Mouse (Mus musculus): ENCODE results near the gene Tnfsf4. TPM values are rescaled to one million over a fixed set of nuclear protein-coding genes. Genes with fewer than 3 reads are reported as not detected.

The Tnfsf4 gene
- polyA plus RNA-seq, 1 experiment, result not detected

DNA sequence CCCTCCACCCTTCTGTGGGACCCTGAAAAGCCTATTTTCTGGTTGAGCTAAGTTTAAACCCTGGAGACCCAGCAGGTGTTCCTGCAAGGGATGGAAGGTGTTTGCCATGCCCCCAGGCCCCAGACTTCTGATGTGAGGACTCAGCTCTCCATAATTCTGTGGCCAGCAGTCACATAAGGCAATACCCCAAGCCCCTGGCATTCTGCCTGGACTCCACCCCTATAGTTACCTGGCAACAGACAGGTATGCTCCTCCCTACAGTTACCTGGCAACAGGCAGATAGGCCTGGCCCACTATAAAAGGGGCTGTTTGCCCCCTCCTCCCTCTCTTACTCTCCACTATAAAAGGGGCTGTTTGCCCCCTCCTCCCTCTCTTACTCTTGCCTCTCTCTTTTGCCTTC, 24.7 kb downstream of the Tnfsf4 start:
- TF ChIP-seq POLR2A (IDR thresholded peaks at IDR 0.05; ENCODE audit: control insufficient read depth, low read depth, low read length), result no peak
- no peak for TF ChIP-seq CTCF (IDR thresholded peaks at IDR 0.05; ENCODE audit: control insufficient read depth, insufficient read depth, insufficient replicate concordance, low read depth, low read length)
- Histone ChIP-seq H3K27ac (ENCODE audit: control insufficient read depth, insufficient read depth, low read depth, low read length) (no peak overlapping the region), H3K4me3 (ENCODE audit: control insufficient read depth, low read depth, low read length) (no peak overlapping the region), H3K36me3 (ENCODE audit: control insufficient read depth, insufficient read depth, low read length) (no peaks in the 10 kb centered on the region), H3K4me1 (ENCODE audit: control insufficient read depth, insufficient read depth, low read length) (peaks cover 7% of the 10 kb centered on the region), H3K27me3 (ENCODE audit: control insufficient read depth, insufficient read depth, low read length) (no peaks in the 10 kb centered on the region)

DNA sequence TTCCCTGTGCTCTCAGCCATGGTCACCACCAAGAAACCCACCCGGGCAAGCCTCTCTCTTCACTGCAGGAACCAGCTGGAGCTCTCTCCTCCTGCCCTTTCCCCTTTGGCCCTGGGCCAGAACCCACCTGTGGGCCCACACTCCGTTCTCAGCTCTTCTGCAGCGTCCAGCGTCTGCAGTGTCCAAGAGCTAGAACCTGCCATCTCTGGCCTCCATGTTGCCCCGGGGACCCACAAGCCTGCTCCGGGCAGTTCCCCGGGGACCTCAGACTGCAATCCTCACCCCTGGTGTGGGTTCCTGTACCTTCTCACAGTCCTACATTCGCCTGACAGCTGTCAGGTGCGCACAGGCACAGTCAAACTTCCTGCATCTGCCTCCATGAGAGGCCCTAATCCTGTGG, 25.4 kb downstream of the Tnfsf4 start:
- H3K4me3 ChIP-seq (ENCODE audit: control insufficient read depth, low read depth, low read length), result peak overlapping the region; percentile 21; the same call in 1 of the 2 replicates

DNA sequence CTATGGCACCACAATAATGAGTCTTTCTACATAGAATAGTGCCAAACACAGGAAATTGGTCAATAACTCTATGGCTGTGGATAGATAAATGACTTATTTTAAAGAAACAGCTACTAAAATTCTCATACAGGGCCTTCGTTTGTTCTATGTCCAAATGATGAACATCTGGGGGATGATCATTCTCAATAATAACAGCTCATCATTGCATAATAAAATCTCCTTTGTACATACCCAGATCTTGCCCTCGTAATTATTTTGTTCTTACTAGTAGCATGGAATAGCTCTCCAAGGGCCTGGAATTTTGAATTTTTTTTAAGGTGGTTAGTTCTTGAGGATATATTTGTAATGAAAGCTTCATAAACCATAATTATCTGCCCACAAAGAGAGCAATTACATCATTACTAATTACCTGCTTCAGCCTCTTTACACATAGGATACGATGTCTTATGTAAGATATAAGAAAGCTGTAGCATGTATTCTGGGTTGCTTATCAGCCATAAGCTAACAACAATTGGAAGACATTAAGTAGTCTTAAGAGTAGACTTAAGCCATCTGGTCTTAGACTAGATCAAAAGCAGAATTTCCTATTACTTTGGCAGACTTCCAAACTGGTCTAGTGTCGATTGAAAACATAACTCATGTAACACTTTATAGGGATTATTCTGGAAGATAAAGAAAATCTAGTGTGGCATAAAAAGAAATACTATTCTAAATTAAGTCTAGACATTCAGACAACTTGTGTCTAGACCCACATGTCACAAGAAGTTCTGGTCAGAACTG, 31.3 kb downstream of the Tnfsf4 start:
- no peaks in the 10 kb centered on the region for H3K4me1 ChIP-seq (ENCODE audit: control insufficient read depth, insufficient read depth, low read length)
- H3K27ac ChIP-seq (ENCODE audit: control insufficient read depth, insufficient read depth, low read depth, low read length), result no peak overlapping the region
- TF ChIP-seq POLR2A (IDR thresholded peaks at IDR 0.05; ENCODE audit: control insufficient read depth, low read depth, low read length) (no peak), CTCF (IDR thresholded peaks at IDR 0.05; ENCODE audit: control insufficient read depth, insufficient read depth, insufficient replicate concordance, low read depth, low read length) (no peak)
- H3K36me3 ChIP-seq (ENCODE audit: control insufficient read depth, insufficient read depth, low read length), result no peaks in the 10 kb centered on the region
- H3K27me3 ChIP-seq (ENCODE audit: control insufficient read depth, insufficient read depth, low read length), result no peaks in the 10 kb centered on the region
- no peak overlapping the region for H3K4me3 ChIP-seq (ENCODE audit: control insufficient read depth, low read depth, low read length)

More for the DNA sequence above, 25.4 kb downstream of the Tnfsf4 start:
- Histone ChIP-seq H3K27me3 (ENCODE audit: control insufficient read depth, insufficient read depth, low read length) (no peaks in the 10 kb centered on the region), H3K36me3 (ENCODE audit: control insufficient read depth, insufficient read depth, low read length) (no peaks in the 10 kb centered on the region), H3K27ac (ENCODE audit: control insufficient read depth, insufficient read depth, low read depth, low read length) (no peak overlapping the region), H3K4me1 (ENCODE audit: control insufficient read depth, insufficient read depth, low read length) (peaks cover 7% of the 10 kb centered on the region)
- TF ChIP-seq CTCF (IDR thresholded peaks at IDR 0.05; ENCODE audit: control insufficient read depth, insufficient read depth, insufficient replicate concordance, low read depth, low read length) (no peak), POLR2A (IDR thresholded peaks at IDR 0.05; ENCODE audit: control insufficient read depth, low read depth, low read length) (no peak)

DNA sequence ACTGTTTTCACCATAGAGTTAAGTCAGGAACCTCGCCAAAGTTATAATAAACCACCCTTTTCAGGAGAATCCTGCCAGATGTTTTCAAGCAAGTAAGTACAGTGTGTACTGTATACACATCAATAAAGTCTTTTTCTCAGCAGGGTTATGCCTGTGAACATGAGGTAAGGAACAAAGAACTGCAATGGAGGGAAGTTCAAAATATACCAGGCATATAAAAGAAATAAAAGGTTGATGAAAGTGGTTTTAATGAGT, 31.8 kb downstream of the Tnfsf4 start:
- no peaks in the 10 kb centered on the region for H3K4me1 ChIP-seq (ENCODE audit: control insufficient read depth, insufficient read depth, low read length)
- H3K4me3 ChIP-seq (ENCODE audit: control insufficient read depth, low read depth, low read length), result no peak overlapping the region
- TF ChIP-seq CTCF (IDR thresholded peaks at IDR 0.05; ENCODE audit: control insufficient read depth, insufficient read depth, insufficient replicate concordance, low read depth, low read length) (no peak), POLR2A (IDR thresholded peaks at IDR 0.05; ENCODE audit: control insufficient read depth, low read depth, low read length) (no peak)
- no peaks in the 10 kb centered on the region for H3K27me3 ChIP-seq (ENCODE audit: control insufficient read depth, insufficient read depth, low read length)
- H3K27ac ChIP-seq (ENCODE audit: control insufficient read depth, insufficient read depth, low read depth, low read length), result no peak overlapping the region
- H3K36me3 ChIP-seq (ENCODE audit: control insufficient read depth, insufficient read depth, low read length), result no peaks in the 10 kb centered on the region

DNA sequence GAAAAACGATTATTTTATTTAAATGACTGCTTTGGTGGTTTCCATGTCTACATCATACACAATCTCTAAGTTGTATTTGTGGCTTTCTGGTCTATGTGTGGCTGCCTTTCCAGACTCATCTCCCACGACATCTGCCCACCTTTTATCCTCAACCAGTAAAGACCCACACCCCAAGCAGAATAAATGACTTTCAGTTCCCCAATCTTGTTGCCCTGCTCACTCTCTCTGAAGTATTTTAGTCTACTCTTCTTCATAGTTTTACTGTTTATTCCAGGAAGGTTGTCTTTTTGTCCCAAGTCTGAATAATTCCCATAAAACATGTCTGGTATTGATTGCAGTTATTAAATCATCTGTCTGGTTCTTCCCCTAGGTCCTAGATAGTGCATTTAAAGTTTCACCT, 40.6 kb downstream of the Tnfsf4 start:
- TF ChIP-seq CTCF (IDR thresholded peaks at IDR 0.05; ENCODE audit: control insufficient read depth, insufficient read depth, insufficient replicate concordance, low read depth, low read length), result no peak
- TF ChIP-seq POLR2A (IDR thresholded peaks at IDR 0.05; ENCODE audit: control insufficient read depth, low read depth, low read length), result no peak
- H3K36me3 ChIP-seq (ENCODE audit: control insufficient read depth, insufficient read depth, low read length), result no peaks in the 10 kb centered on the region
- no peak overlapping the region for H3K4me3 ChIP-seq (ENCODE audit: control insufficient read depth, low read depth, low read length)
- H3K27ac ChIP-seq (ENCODE audit: control insufficient read depth, insufficient read depth, low read depth, low read length), result no peak overlapping the region
- H3K27me3 ChIP-seq (ENCODE audit: control insufficient read depth, insufficient read depth, low read length), result no peaks in the 10 kb centered on the region
- no peaks in the 10 kb centered on the region for H3K4me1 ChIP-seq (ENCODE audit: control insufficient read depth, insufficient read depth, low read length)

DNA sequence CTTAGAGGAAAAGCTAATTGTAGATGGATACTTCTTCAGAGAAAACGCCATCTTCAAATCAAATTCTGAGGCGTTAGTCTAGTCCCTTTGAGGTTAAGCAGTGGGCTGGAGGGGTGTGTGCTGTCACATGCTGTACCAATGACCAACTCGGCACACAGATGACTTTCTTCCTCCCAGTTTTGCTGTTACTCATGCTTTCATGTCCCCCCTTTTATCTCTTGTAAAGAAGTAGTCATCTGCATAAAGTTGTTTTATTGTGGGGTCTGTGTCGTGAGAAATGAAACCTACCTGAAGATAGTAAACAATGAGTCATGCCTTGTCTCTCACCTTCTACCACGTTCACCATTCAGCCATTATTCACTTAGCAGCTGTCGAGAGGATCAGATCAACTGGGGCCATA, 41.3 kb downstream of the Tnfsf4 start:
- Histone ChIP-seq H3K4me1 (ENCODE audit: control insufficient read depth, insufficient read depth, low read length) (no peaks in the 10 kb centered on the region), H3K27me3 (ENCODE audit: control insufficient read depth, insufficient read depth, low read length) (no peaks in the 10 kb centered on the region), H3K27ac (ENCODE audit: control insufficient read depth, insufficient read depth, low read depth, low read length) (no peak overlapping the region), H3K36me3 (ENCODE audit: control insufficient read depth, insufficient read depth, low read length) (no peaks in the 10 kb centered on the region), H3K4me3 (ENCODE audit: control insufficient read depth, low read depth, low read length) (no peak overlapping the region)
- no peak for TF ChIP-seq CTCF (IDR thresholded peaks at IDR 0.05; ENCODE audit: control insufficient read depth, insufficient read depth, insufficient replicate concordance, low read depth, low read length)
- no peak for TF ChIP-seq POLR2A (IDR thresholded peaks at IDR 0.05; ENCODE audit: control insufficient read depth, low read depth, low read length)

DNA sequence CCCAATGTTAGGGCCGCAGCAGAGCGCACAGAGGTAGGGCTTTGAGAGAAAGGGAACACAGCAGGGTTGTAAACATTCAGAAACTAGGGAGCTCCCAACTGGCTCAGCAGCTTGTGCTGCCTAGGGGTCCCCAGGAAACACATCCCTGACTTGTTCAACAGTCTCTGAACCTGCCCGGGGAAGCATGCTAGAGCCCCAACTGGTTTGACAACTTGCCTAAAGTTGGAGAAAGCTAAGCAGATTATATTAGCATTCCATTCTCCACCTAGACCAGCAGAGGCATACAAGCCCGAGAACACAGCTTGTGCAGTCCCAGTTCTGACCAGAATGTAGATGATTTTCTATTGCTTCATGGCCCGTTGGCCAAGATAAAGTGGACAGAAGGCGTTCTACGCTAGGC, 49.6 kb downstream of the Tnfsf4 start:
- H3K27ac ChIP-seq (ENCODE audit: control insufficient read depth, insufficient read depth, low read depth, low read length), result no peak overlapping the region
- H3K4me3 ChIP-seq (ENCODE audit: control insufficient read depth, low read depth, low read length), result no peak overlapping the region
- H3K4me1 ChIP-seq (ENCODE audit: control insufficient read depth, insufficient read depth, low read length), result peaks cover 9% of the 10 kb centered on the region
- H3K36me3 ChIP-seq (ENCODE audit: control insufficient read depth, insufficient read depth, low read length), result no peaks in the 10 kb centered on the region
- no peak for TF ChIP-seq POLR2A (IDR thresholded peaks at IDR 0.05; ENCODE audit: control insufficient read depth, low read depth, low read length)
- no peak for TF ChIP-seq CTCF (IDR thresholded peaks at IDR 0.05; ENCODE audit: control insufficient read depth, insufficient read depth, insufficient replicate concordance, low read depth, low read length)
- no peaks in the 10 kb centered on the region for H3K27me3 ChIP-seq (ENCODE audit: control insufficient read depth, insufficient read depth, low read length)
